Mouse (Mus musculus): ENCODE data around the gene Creg1. TPM values are rescaled to one million over a fixed set of nuclear protein-coding genes. Genes with fewer than 3 reads are reported as not detected.

Creg1 gene
- polyA plus RNA-seq (2021; fragmentation: Nextera tagmentation): 40.7 and 42.7 TPM in 2 replicates
- long read RNA-seq, experiment 1, transcript Creg1-202 (4 exons, 2,163 nt): major isoform, 61 of 64 reads
- long read RNA-seq, experiment 1, partial matches to known transcripts: 0 of 64 reads
- long read RNA-seq, experiment 1, other reads (novel, unspliced or antisense): 3 of 64 reads
- long read RNA-seq, experiment 2, transcript Creg1-202 (4 exons, 2,163 nt): major isoform, 128 of 132 reads
- long read RNA-seq, experiment 2, partial matches to known transcripts: 1 of 132 reads
- long read RNA-seq, experiment 2, other reads (novel, unspliced or antisense): 3 of 132 reads

GRCm38 (mm10) chr1:165763635-165764372 is at the start of gene Creg1:
TSS of gene Creg1 (plus strand) at chr1:165763746.

GRCm38 (mm10) chr1:165788511-165788910 is 25.0 kb downstream of the Creg1 start, which contains the start of gene Cd247:
TSS of gene Cd247 (plus strand) at chr1:165788681.

Other genes with a start within 250 kb of the Creg1 start
- 19.4 and 24.4 TPM in 2 replicates for gene Mpzl1, start 129.2 kb upstream of the Creg1 start, polyA plus RNA-seq (2021; fragmentation: Nextera tagmentation)
- 2.3 and 2.5 TPM in 2 replicates for gene Rcsd1, start 54.0 kb upstream of the Creg1 start, polyA plus RNA-seq (2021; fragmentation: Nextera tagmentation)
- gene Cd247, start 24.9 kb downstream of the Creg1 start, polyA plus RNA-seq (2021; fragmentation: Nextera tagmentation): not detected in 2 replicates
- gene Pou2f1, start 238.9 kb downstream of the Creg1 start, polyA plus RNA-seq (2021; fragmentation: Nextera tagmentation): 7.2 and 8.0 TPM in 2 replicates